Mouse (Mus musculus): ENCODE data around the gene Tsc22d2.

- no peak for TF ChIP-seq EP300 (IDR thresholded peaks at IDR 0.05; ENCODE audit: low read depth)
- TF ChIP-seq CTCF (IDR thresholded peaks at IDR 0.05; ENCODE audit: low read depth): peak; percentile 74
Observed at GRCm38 (mm10) chr3:58485883-58486282, 71.4 kb downstream of the Tsc22d2 start.

Data from liver, postnatal 0 days (tissue).